Mouse (Mus musculus) lung, postnatal 0 days (tissue): ENCODE results near the gene Cers5. TPM values are rescaled to one million over a fixed set of nuclear protein-coding genes. Genes with fewer than 3 reads are reported as not detected.
A peak's percentile ranks its signal among the peaks of the same experiment; 100 is the strongest.

Experiments
- ATAC-seq: fragments of 200-750 bp; cut with Nextera tagmentation; 2 replicates; pipeline ENCODE4 v1.8.0; 2017; ENCODE audit warnings: moderate library complexity
- DNase-seq: peaks from one replicate; pipeline ENCODE4 v3.0.0-alpha.2; 2016; ENCODE audit warnings: low spot score
- H3K27ac ChIP-seq: fragments of 300-500 bp; sonication (generic); 2 replicates; pipeline ENCODE4 v1.5.1; 2014; ENCODE audit warnings: antibody characterized with exemption, mild to moderate bottlenecking, low read length, mixed read lengths
- H3K27me3 ChIP-seq: fragments of 300-500 bp; sonication (generic); replicated peaks from 2 replicates; pipeline ENCODE4 v1.6.1; 2014; ENCODE audit warnings: low read length, mixed read lengths; ENCODE audit not compliant: insufficient read depth
- H3K36me3 ChIP-seq: fragments of 300-500 bp; sonication (generic); 2 replicates; pipeline ENCODE4 v1.6.1; 2014; ENCODE audit warnings: low read length, mixed read lengths; ENCODE audit not compliant: insufficient read depth
- H3K4me1 ChIP-seq: fragments of 300-500 bp; sonication (generic); 2 replicates; pipeline ENCODE4 v1.6.1; 2014; ENCODE audit warnings: antibody characterized with exemption, low read depth, low read length, mixed read lengths; ENCODE audit not compliant: insufficient read depth
- H3K4me2 ChIP-seq: fragments of 300-500 bp; sonication (generic); replicated peaks from 2 replicates; pipeline ENCODE4 v1.6.1; 2014; ENCODE audit warnings: low read depth, mild to moderate bottlenecking, low read length, moderate library complexity, mixed read lengths
- H3K4me3 ChIP-seq: fragments of 300-500 bp; sonication (generic); 2 replicates; pipeline ENCODE4 v1.5.1; 2014; ENCODE audit warnings: low read depth, low read length
- H3K9ac ChIP-seq: fragments of 300-500 bp; sonication (generic); replicated peaks from 2 replicates; pipeline ENCODE4 v1.6.1; 2014; ENCODE audit warnings: low read depth, mild to moderate bottlenecking
- H3K9me3 ChIP-seq: fragments of 300-500 bp; sonication (generic); 2 replicates; pipeline ENCODE4 v1.6.1; 2016; ENCODE audit warnings: low read length, mixed read lengths
- CTCF ChIP-seq: IDR thresholded peaks from 2 replicates; pipeline ENCODE4 v1.5.1; 2016; ENCODE audit warnings: antibody characterized with exemption, mild to moderate bottlenecking
- EP300 ChIP-seq: IDR thresholded peaks from 2 replicates; pipeline ENCODE4 v1.6.1; 2016; ENCODE audit warnings: antibody characterized with exemption, mild to moderate bottlenecking, control low read depth
- WGBS: fragments of 180-500 bp; shearing (Covaris S2); extraction: QIAGEN DNeasy Blood & Tissue Kit; methylation state at CpG from one replicate; pipeline ENCODE4 v1.1.7; 2014; 5-methylcytosine and 5-hydroxymethylcytosine counted together
- polyA plus RNA-seq: library from polyadenylated mRNA; unstranded; fragments of >200 nt; fragmentation: Nextera tagmentation; extraction: Ambion mirVana; gene quantifications from 2 replicates; pipeline ENCODE4 v1.2.1, GENCODE M21; 2015

Cers5 gene
- polyA plus RNA-seq, 1 experiment from 2014 or later: 67.1 TPM

DNA sequence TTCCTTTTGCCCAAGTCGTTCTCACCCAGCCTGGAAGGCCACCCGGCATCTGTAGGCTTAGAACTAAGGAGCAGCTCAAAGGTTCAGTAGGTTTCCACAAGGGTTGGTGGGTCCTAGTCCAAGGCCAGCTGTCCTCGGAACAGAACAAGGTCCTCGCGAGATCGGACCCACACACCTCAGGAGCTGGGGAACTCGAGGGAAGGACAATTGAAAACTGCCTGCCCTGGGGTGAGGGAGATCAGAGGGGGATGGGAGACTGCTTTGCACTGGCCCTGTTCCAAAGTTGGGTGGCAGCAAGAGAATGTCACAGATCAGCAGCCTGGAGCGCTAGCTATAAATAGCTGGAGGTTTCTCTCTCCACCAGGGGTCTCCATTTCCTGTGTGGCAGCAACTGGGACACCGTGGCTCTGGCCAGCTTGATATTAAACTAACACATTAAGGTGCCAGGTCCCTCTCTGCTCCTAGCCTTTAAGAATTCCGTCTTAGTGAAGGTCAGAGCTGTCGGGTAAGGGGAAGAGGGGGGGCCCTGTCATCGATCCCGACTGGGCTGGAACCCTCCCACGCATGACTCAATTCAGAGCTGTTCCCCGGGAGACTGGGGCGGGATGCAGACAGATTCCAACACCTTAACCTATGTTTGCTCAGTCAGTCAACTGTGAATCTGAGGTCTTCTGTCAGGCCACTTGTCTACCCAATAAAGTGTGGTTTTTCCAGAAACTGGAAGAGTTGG is 48.2 kb downstream of the Cers5 start:
- H3K27ac ChIP-seq: peak overlapping the region; percentile 80
- 9% methylated on average over 16 of the region's 16 CpGs for WGBS
- H3K36me3 ChIP-seq: no peaks in the 10 kb centered on the region
- H3K9me3 ChIP-seq: no peaks in the 10 kb centered on the region
- peak; percentile 18 for ATAC-seq
- 0 out of 2 replicates have a peak, but pooled peaks cover 8% of the 10 kb centered on the region for H3K4me1 ChIP-seq
- H3K4me2 ChIP-seq: peak overlapping the region; percentile 61
- TF ChIP-seq EP300 (no peak; the same call in 1 of the 2 replicates), CTCF (peak; percentile 72)
- peak; percentile 92 for DNase-seq
- 0 out of 2 replicates have a peak overlapping the region, but pooled peaks have one; percentile 16 for H3K9ac ChIP-seq
- peak overlapping the region; percentile 27 for H3K4me3 ChIP-seq
- no peaks in the 10 kb centered on the region for H3K27me3 ChIP-seq

GRCm38 (mm10) chr15:99723515-99724291 is 49.0 kb downstream of the Cers5 start:
- DNase-seq: peak; percentile 90
- peak; percentile 34 for ATAC-seq
- no peaks in the 10 kb centered on the region for H3K9me3 ChIP-seq
- TF ChIP-seq EP300: 0 out of 2 replicates have a peak, but pooled peaks have one; percentile 4
- TF ChIP-seq CTCF: no peak
- 0 out of 2 replicates have a peak, but pooled peaks cover 8% of the 10 kb centered on the region for H3K4me1 ChIP-seq
- H3K36me3 ChIP-seq: no peaks in the 10 kb centered on the region
- H3K27ac ChIP-seq: peak overlapping the region; percentile 80
- no peak overlapping the region for H3K9ac ChIP-seq
- H3K4me2 ChIP-seq: peak overlapping the region; percentile 61
- no peak overlapping the region for H3K4me3 ChIP-seq
- no peaks in the 10 kb centered on the region for H3K27me3 ChIP-seq
- 21% methylated on average over 11 of the region's 11 CpGs for WGBS

DNA sequence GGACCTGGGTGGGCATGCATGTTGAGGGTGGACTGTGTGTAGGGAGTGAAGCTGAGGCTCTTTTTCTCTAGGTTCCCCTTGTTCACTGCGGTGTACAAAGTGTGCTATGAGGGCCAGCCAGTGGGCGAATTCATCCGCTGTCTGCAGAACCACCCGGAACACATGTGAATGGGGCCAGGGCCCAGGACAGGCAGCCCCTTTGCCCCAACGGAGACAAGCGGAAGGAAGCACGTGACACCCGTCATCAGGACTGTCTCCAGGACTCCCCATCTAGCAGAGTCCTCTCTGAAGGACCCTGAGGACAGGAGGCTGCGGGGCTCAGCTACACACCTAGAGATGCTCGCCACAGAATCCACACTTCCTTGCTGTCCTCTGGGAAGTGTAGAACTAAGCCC is 49.6 kb downstream of the Cers5 start:
- DNase-seq (no peak), ATAC-seq (no peak)
- H3K9ac ChIP-seq: no peak overlapping the region
- H3K27ac ChIP-seq: peak overlapping the region; percentile 80
- TF ChIP-seq EP300 (no peak), CTCF (no peak)
- WGBS: 52% methylated on average over 10 of the region's 10 CpGs
- H3K4me1 ChIP-seq: 0 out of 2 replicates have a peak, but pooled peaks cover 8% of the 10 kb centered on the region
- no peak overlapping the region for H3K4me3 ChIP-seq
- H3K4me2 ChIP-seq: no peak overlapping the region
- H3K27me3 ChIP-seq: no peaks in the 10 kb centered on the region
- H3K9me3 ChIP-seq: no peaks in the 10 kb centered on the region
- no peaks in the 10 kb centered on the region for H3K36me3 ChIP-seq

GRCm38 (mm10) chr15:99721921-99722743 is 50.6 kb downstream of the Cers5 start:
- H3K27ac ChIP-seq: no peak overlapping the region
- no peaks in the 10 kb centered on the region for H3K9me3 ChIP-seq
- DNase-seq (no peak), ATAC-seq (no peak)
- H3K36me3 ChIP-seq: no peaks in the 10 kb centered on the region
- H3K9ac ChIP-seq: no peak overlapping the region
- H3K27me3 ChIP-seq: no peaks in the 10 kb centered on the region
- no peak overlapping the region for H3K4me3 ChIP-seq
- H3K4me2 ChIP-seq: no peak overlapping the region
- 0 out of 2 replicates have a peak, but pooled peaks cover 8% of the 10 kb centered on the region for H3K4me1 ChIP-seq
- WGBS: 73% methylated on average over 24 of the region's 25 CpGs
- no peak for TF ChIP-seq CTCF
- TF ChIP-seq EP300: no peak

- WGBS: 79% methylated on average over 8 of the region's 8 CpGs
- no peak overlapping the region for H3K27ac ChIP-seq
- H3K4me3 ChIP-seq: no peak overlapping the region
- no peak for TF ChIP-seq CTCF
- TF ChIP-seq EP300: no peak
- H3K4me2 ChIP-seq: no peak overlapping the region
- H3K27me3 ChIP-seq: no peaks in the 10 kb centered on the region
- DNase-seq: no peak
- H3K9me3 ChIP-seq: no peaks in the 10 kb centered on the region
- 0 out of 2 replicates have a peak, but pooled peaks cover 8% of the 10 kb centered on the region for H3K4me1 ChIP-seq
- no peak for ATAC-seq
- no peaks in the 10 kb centered on the region for H3K36me3 ChIP-seq
- no peak overlapping the region for H3K9ac ChIP-seq
These were observed 52.8 kb downstream of the Cers5 start for GRCm38 (mm10) chr15:99719865-99720264.
